Mouse (Mus musculus): ENCODE results near the gene Gtse1.
"Not testable (repeated sequence)": the region's sequence is repeated elsewhere in the genome, so short reads cannot be mapped to it uniquely, and the experiment has no call there.

Gene Gtse1

DNA sequence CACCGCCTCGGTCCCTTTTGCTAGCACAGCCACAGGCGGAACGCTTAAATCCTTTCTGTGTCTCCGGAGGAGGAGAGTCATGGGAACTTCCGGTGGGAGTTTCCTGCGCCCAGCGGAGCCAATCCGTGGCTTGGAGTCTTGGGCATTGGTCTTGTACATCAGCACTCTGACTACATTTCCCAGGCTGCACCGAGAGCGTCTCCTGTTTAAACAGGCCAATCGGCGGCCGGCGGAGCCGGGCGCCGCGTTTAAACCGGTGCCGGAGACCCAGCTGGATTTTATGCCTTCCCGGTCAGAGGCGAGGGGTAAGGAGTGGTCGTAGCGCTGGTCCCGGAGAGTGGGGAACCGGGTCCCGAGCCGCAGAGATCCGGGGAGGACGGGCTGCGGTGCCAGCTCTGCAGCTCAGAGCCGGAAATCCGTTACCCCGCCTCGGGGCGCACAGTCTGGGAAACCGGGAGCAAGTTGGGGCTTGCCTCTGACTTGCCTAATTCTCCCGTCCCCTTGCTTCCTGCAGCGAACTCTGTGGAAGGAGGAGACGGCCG is at the start of gene Gtse1:
TSS of gene Gtse1 (plus strand) at position 256 of the 542 bp plus-strand sequence.
- peak; percentile 93 for DNase-seq (ENCODE audit: low spot score)

- no peak for DNase-seq (ENCODE audit: low spot score)
Observed at GRCm38 (mm10) chr15:85810462-85810805, 49.1 kb upstream of the Gtse1 start.

GRCm38 (mm10) chr15:85810806-85811521 is 48.6 kb upstream of the Gtse1 start:
- DNase-seq (ENCODE audit: low spot score), result peak; percentile 64

- peak; percentile 97 for DNase-seq (ENCODE audit: low spot score)
Observed at GRCm38 (mm10) chr15:85811535-85812277, 47.8 kb upstream of the Gtse1 start, which contains the start of gene Cdpf1. Gene Cdpf1, minus strand, starts transcription at chr15:85811697.

GRCm38 (mm10) chr15:85813428-85813827 is 46.1 kb upstream of the Gtse1 start:
- DNase-seq (ENCODE audit: low spot score), result no peak

- DNase-seq (ENCODE audit: low spot score), result no peak
Observed at GRCm38 (mm10) chr15:85821203-85822010, 38.1 kb upstream of the Gtse1 start, which contains the start of gene Pkdrej. Gene Pkdrej, minus strand, starts transcription at chr15:85821734.

DNA sequence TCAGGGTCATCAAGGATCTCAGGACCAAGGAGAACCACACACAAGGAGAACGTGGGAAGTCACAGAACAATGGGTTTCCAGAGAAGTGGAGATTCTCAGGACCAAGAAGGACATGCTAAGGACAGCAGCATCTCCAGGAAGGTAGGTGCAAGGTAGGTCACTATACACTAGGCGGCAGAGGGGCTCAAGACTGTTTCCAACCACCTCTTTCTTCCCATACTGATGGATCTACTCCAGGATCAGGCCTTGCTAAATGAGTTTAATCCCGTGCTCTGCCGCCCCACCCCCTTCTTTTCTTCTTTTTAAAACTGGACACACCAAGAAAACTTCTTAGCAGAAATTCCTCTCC is 37.6 kb upstream of the Gtse1 start:
- DNase-seq (ENCODE audit: low spot score), result no peak

- no peak for DNase-seq (ENCODE audit: low spot score)
Observed at GRCm38 (mm10) chr15:85826676-85827075, 32.9 kb upstream of the Gtse1 start.

DNA sequence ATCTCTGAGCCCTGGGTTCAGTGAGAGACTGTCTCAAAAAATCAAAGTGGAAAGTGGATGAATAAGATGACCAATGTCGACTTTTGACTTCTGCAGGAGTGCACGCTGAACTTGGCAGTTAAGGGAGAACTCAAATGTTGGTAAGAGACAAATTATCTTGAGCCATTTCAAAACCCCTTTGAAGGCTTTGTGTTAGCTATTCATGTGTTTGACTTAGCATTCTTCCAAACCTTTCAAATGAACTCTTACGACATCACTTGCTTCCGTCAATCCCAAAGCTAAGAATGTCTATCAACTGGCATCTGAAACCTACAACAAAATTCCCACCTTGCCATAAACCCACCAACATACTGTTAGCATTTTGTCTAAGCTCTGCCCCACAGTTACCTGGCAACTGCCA is 31.5 kb upstream of the Gtse1 start:
- DNase-seq (ENCODE audit: low spot score), result no peak

DNA sequence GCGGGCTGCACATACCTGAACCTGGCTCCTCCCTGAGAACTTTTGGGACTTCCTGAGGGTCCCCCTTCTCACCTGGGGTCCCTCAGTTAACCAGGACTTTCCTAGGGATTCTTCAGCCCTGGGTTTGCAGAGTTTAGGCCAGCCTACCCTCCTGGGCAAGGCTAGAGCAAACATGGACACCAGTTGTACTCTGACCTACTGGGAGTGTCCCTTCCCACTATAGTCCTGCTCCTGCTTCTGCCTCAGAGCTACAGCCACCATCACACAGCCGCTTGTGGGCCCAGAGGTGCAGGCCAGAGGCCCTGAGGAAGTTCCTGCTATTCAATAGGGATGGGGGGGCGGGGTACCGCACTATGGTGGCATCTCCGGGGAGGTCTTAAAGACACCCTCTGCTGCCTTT is 30.1 kb upstream of the Gtse1 start:
- no peak for DNase-seq (ENCODE audit: low spot score)

- DNase-seq (ENCODE audit: low spot score), result peak; percentile 82
Observed at GRCm38 (mm10) chr15:85831954-85832590, 27.5 kb upstream of the Gtse1 start, which contains the start of gene Ttc38. Gene Ttc38, plus strand, starts transcription at chr15:85832306.

DNA sequence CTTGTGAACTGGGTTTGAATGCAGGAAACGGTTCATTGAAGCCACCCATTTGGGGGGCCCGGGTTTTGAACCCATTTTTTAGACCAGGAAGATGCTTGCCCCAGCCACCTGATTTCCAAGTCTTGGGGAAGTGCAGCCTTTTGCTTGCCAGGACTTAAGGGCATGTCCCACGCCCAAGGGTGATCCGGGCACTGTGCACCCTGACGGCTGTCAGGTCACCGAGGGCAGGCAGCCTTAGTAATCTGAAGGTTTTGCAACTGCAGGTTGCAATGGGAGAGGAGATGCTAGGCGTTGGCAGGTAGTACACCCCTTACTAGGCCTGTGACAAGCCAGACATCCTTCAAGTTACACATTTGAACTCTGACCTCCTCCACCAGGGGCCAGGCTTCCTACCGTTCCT is 26.9 kb upstream of the Gtse1 start:
- DNase-seq (ENCODE audit: low spot score), result no peak

- no peak for DNase-seq (ENCODE audit: low spot score)
Observed at GRCm38 (mm10) chr15:85835335-85835734, 24.2 kb upstream of the Gtse1 start.

GRCm38 (mm10) chr15:85836887-85837286 is 22.7 kb upstream of the Gtse1 start:
- DNase-seq (ENCODE audit: low spot score), result no peak

DNA sequence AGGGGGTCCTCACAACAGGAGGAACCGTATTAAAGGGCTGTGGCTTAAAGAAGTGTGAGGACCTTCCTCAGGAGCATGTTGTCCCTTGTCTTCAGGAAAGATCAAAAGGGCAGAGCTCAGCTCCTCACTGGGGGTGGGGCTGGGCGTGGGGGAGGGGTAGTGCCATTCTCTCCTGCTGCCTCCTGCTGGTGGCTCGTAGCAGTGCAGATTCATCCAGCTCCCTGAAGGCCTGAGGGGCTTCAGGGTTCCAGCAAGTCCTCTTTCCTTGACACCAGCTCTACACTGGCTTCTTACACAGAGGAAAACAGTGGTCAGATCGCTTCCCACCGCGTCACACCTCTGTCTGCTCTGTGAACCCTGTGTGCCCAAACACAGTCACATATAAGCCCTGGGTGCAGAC is 18.6 kb upstream of the Gtse1 start:
- no peak for DNase-seq (ENCODE audit: low spot score)

DNA sequence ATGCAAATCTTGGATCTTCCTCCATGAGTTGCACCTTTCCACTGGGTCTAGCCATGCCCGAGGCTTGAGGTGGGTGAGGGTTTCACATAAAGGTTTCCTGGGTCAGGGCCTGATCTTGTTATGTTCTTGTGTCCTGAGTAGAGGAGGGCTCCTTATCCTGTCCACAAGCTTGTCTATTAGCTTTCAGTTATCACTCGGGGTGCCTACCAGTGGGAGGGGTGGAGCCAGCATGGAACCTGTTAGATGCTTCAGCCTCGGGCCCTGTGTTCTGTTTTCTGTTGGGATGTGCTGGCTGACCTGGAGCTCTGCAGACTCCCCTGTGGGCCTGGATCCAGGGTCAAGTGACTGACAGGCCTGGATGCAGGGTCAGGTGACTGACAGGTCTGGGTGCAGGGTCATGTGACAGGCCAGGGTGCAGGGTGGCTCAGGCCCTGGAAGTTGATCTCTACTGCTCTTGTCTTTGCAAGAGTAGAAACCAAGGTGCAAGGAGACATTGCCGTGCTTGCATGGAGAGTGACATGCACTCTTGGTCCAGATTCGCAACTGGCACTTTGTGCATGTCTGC is 17.7 kb upstream of the Gtse1 start:
- no peak for DNase-seq (ENCODE audit: low spot score)

- no peak for DNase-seq (ENCODE audit: low spot score)
Observed at GRCm38 (mm10) chr15:85845071-85845470, 14.5 kb upstream of the Gtse1 start.

- no peak for DNase-seq (ENCODE audit: low spot score)
Observed at GRCm38 (mm10) chr15:85851656-85852392, 7.7 kb upstream of the Gtse1 start.

- no peak for DNase-seq (ENCODE audit: low spot score)
Observed at GRCm38 (mm10) chr15:85858980-85859489, 510 bp upstream of the Gtse1 start.

GRCm38 (mm10) chr15:85865913-85866312 is 6.4 kb downstream of the Gtse1 start:
- DNase-seq (ENCODE audit: low spot score), result not testable (repeated sequence)

- peak; percentile 34 for DNase-seq (ENCODE audit: low spot score)
Observed at GRCm38 (mm10) chr15:85867696-85868095, 8.2 kb downstream of the Gtse1 start.

Data from left cerebral cortex, adult 11 months (tissue).